Mouse (Mus musculus) embryonic facial prominence, embryonic 11.5 days (tissue): ENCODE data around the gene Cdk17. TPM values are rescaled to one million over a fixed set of nuclear protein-coding genes. Genes with fewer than 3 reads are reported as not detected.
A peak's percentile ranks its signal among the peaks of the same experiment; 100 is the strongest.

Experiments used
- ATAC-seq: fragments of 200-750 bp; cut with Nextera tagmentation; replicated peaks from 2 replicates; pipeline ENCODE4 v1.8.0; 2017; ENCODE audit warnings: low read depth; ENCODE audit not compliant: insufficient number of reproducible peaks, low FRiP score, low TSS enrichment
- DNase-seq: peaks from one replicate; pipeline ENCODE4 v3.0.0-alpha.2; 2015; ENCODE audit warnings: low spot score
- H3K27ac ChIP-seq: fragments of 300-500 bp; sonication (generic); replicated peaks from 2 replicates; pipeline ENCODE4 v1.5.1; 2014; ENCODE audit warnings: mild to moderate bottlenecking, low read depth, low read length, control low read depth
- H3K27me3 ChIP-seq: fragments of 300-500 bp; sonication (generic); 2 replicates; pipeline ENCODE4 v1.6.1; 2014; ENCODE audit warnings: mild to moderate bottlenecking, low read length, moderate library complexity, mixed read lengths; ENCODE audit not compliant: control insufficient read depth, insufficient read depth
- H3K36me3 ChIP-seq: fragments of 300-500 bp; sonication (generic); replicated peaks from 2 replicates; pipeline ENCODE4 v1.6.1; 2014; ENCODE audit warnings: low read depth, mild to moderate bottlenecking, low read length, moderate library complexity, mixed read lengths; ENCODE audit not compliant: control insufficient read depth, insufficient read depth
- H3K4me1 ChIP-seq: fragments of 300-500 bp; sonication (generic); 2 replicates; pipeline ENCODE4 v1.6.1; 2014; ENCODE audit warnings: low read length, mixed read lengths; ENCODE audit not compliant: control insufficient read depth, insufficient read depth
- H3K4me2 ChIP-seq: fragments of 300-500 bp; sonication (generic); 2 replicates; pipeline ENCODE4 v1.6.1; 2014; ENCODE audit warnings: low read depth, mild to moderate bottlenecking, control low read depth, low read length, moderate library complexity
- H3K4me3 ChIP-seq: fragments of 300-500 bp; sonication (generic); 2 replicates; pipeline ENCODE4 v1.5.1; 2014; ENCODE audit warnings: low read depth, low read length, control low read depth
- H3K9ac ChIP-seq: fragments of 300-500 bp; sonication (generic); replicated peaks from 2 replicates; pipeline ENCODE4 v1.6.1; 2014; ENCODE audit warnings: mild to moderate bottlenecking, control low read depth, low read length
- H3K9me3 ChIP-seq: fragments of 300-500 bp; sonication (generic); replicated peaks from 2 replicates; pipeline ENCODE4 v1.6.1; 2016; ENCODE audit warnings: mild to moderate bottlenecking, low read length, inconsistent platforms, mixed read lengths; ENCODE audit not compliant: control insufficient read depth
- WGBS: fragments of 180-500 bp; shearing (Covaris S2); extraction: QIAGEN DNeasy Blood & Tissue Kit; methylation state at CpG from one replicate; pipeline ENCODE4 v1.1.7; 2014; 5-methylcytosine and 5-hydroxymethylcytosine counted together
- polyA plus RNA-seq: library from polyadenylated mRNA; unstranded; fragments of >200 nt; fragmentation: Nextera tagmentation; extraction: Ambion mirVana; gene quantifications from 2 replicates; pipeline ENCODE4 v1.2.1, GENCODE M21; 2014

Gene Cdk17
- polyA plus RNA-seq, 1 experiment from 2014 or later, result 27.8 TPM

GRCm38 (mm10) chr10:93294547-93295219, 134.0 kb downstream of the Cdk17 start:
- no peak overlapping the region for H3K9ac ChIP-seq
- H3K36me3 ChIP-seq, result no peaks in the 10 kb centered on the region
- 30% methylated on average over 20 of the region's 20 CpGs for WGBS
- no peak overlapping the region for H3K4me2 ChIP-seq
- 0 out of 2 replicates have a peak overlapping the region, but pooled peaks have one; percentile 2 for H3K4me3 ChIP-seq
- H3K27me3 ChIP-seq, result no peaks in the 10 kb centered on the region
- ATAC-seq (no peak), DNase-seq (peak; percentile 67)
- no peaks in the 10 kb centered on the region for H3K9me3 ChIP-seq
- 0 out of 2 replicates have a peak, but pooled peaks cover 2% of the 10 kb centered on the region for H3K4me1 ChIP-seq
- H3K27ac ChIP-seq, result peak overlapping the region; percentile 15

- H3K9me3 ChIP-seq, result no peaks in the 10 kb centered on the region
- DNase-seq (no peak), ATAC-seq (no peak)
- no peak overlapping the region for H3K9ac ChIP-seq
- H3K36me3 ChIP-seq, result no peaks in the 10 kb centered on the region
- WGBS, result 30% methylated on average over 5 of the region's 5 CpGs
- H3K27ac ChIP-seq, result no peak overlapping the region
- no peaks in the 10 kb centered on the region for H3K27me3 ChIP-seq
- no peak overlapping the region for H3K4me2 ChIP-seq
- 0 out of 2 replicates have a peak, but pooled peaks cover 2% of the 10 kb centered on the region for H3K4me1 ChIP-seq
- H3K4me3 ChIP-seq, result no peak overlapping the region
Measured at GRCm38 (mm10) chr10:93297774-93298173, 137.1 kb downstream of the Cdk17 start.

- no peak overlapping the region for H3K27ac ChIP-seq
- H3K9ac ChIP-seq, result no peak overlapping the region
- H3K4me2 ChIP-seq, result no peak overlapping the region
- H3K4me1 ChIP-seq, result 0 out of 2 replicates have a peak, but pooled peaks cover 2% of the 10 kb centered on the region
- no peaks in the 10 kb centered on the region for H3K36me3 ChIP-seq
- ATAC-seq, result no peak
- DNase-seq, result no peak
- WGBS, result 44% methylated on average over 7 of the region's 7 CpGs
- H3K27me3 ChIP-seq, result no peaks in the 10 kb centered on the region
- no peaks in the 10 kb centered on the region for H3K9me3 ChIP-seq
- H3K4me3 ChIP-seq, result no peak overlapping the region
Measured at GRCm38 (mm10) chr10:93298208-93298607, 137.5 kb downstream of the Cdk17 start.

- H3K4me1 ChIP-seq, result 0 out of 2 replicates have a peak, but pooled peaks cover 2% of the 10 kb centered on the region
- no peaks in the 10 kb centered on the region for H3K9me3 ChIP-seq
- no peaks in the 10 kb centered on the region for H3K27me3 ChIP-seq
- H3K27ac ChIP-seq, result no peak overlapping the region
- 71% methylated on average over 8 of the region's 8 CpGs for WGBS
- H3K36me3 ChIP-seq, result no peaks in the 10 kb centered on the region
- no peak overlapping the region for H3K9ac ChIP-seq
- no peak overlapping the region for H3K4me2 ChIP-seq
- no peak overlapping the region for H3K4me3 ChIP-seq
- DNase-seq, result no peak
- ATAC-seq, result no peak
Measured at GRCm38 (mm10) chr10:93301831-93302230, 141.2 kb downstream of the Cdk17 start.

GRCm38 (mm10) chr10:93303231-93303630, 142.6 kb downstream of the Cdk17 start:
- DNase-seq (no peak), ATAC-seq (no peak)
- no peaks in the 10 kb centered on the region for H3K36me3 ChIP-seq
- H3K9ac ChIP-seq, result no peak overlapping the region
- H3K4me2 ChIP-seq, result no peak overlapping the region
- 75% methylated on average over 4 of the region's 4 CpGs for WGBS
- peaks cover 2% of the 10 kb centered on the region; the same call in 1 of the 2 replicates for H3K4me1 ChIP-seq
- H3K27ac ChIP-seq, result no peak overlapping the region
- H3K9me3 ChIP-seq, result no peaks in the 10 kb centered on the region
- no peak overlapping the region for H3K4me3 ChIP-seq
- H3K27me3 ChIP-seq, result no peaks in the 10 kb centered on the region

- ATAC-seq (no peak), DNase-seq (no peak)
- no peaks in the 10 kb centered on the region for H3K9me3 ChIP-seq
- no peaks in the 10 kb centered on the region for H3K36me3 ChIP-seq
- H3K4me1 ChIP-seq, result no peaks in the 10 kb centered on the region; the same call in 1 of the 2 replicates
- H3K4me2 ChIP-seq, result no peak overlapping the region
- no peak overlapping the region for H3K9ac ChIP-seq
- H3K4me3 ChIP-seq, result no peak overlapping the region
- H3K27ac ChIP-seq, result no peak overlapping the region
- WGBS, result 52% methylated on average over 6 of the region's 6 CpGs
- H3K27me3 ChIP-seq, result no peaks in the 10 kb centered on the region
Measured at GRCm38 (mm10) chr10:93305946-93306345, 145.3 kb downstream of the Cdk17 start.

GRCm38 (mm10) chr10:93306367-93306766, 145.7 kb downstream of the Cdk17 start:
- Histone ChIP-seq H3K9me3 (no peaks in the 10 kb centered on the region), H3K4me3 (no peak overlapping the region), H3K4me2 (no peak overlapping the region), H3K27me3 (no peaks in the 10 kb centered on the region), H3K9ac (no peak overlapping the region), H3K36me3 (no peaks in the 10 kb centered on the region), H3K4me1 (no peaks in the 10 kb centered on the region; the same call in 1 of the 2 replicates), H3K27ac (no peak overlapping the region)
- ATAC-seq, result no peak
- DNase-seq, result no peak
- 78% methylated on average over 11 of the region's 11 CpGs for WGBS

- H3K9me3 ChIP-seq, result no peaks in the 10 kb centered on the region
- ATAC-seq (0 out of 2 replicates have a peak, but pooled peaks have one; percentile 20), DNase-seq (peak; percentile 77)
- H3K4me3 ChIP-seq, result peak overlapping the region; percentile 82
- peak overlapping the region; percentile 97 for H3K27ac ChIP-seq
- no peaks in the 10 kb centered on the region for H3K36me3 ChIP-seq
- peak overlapping the region; percentile 96 for H3K9ac ChIP-seq
- H3K4me2 ChIP-seq, result peak overlapping the region; percentile 83
- H3K4me1 ChIP-seq, result no peaks in the 10 kb centered on the region; the same call in 1 of the 2 replicates
- WGBS, result 0% methylated on average over 17 of the region's 23 CpGs
- no peaks in the 10 kb centered on the region for H3K27me3 ChIP-seq
Measured at GRCm38 (mm10) chr10:93309131-93309933, 148.7 kb downstream of the Cdk17 start.
